Mouse (Mus musculus) hematopoietic multipotent progenitor cell, adult 10-12 weeks (in vitro differentiated cells): ENCODE results near the gene Fam24a. TPM values are rescaled to one million over a fixed set of nuclear protein-coding genes. Genes with fewer than 3 reads are reported as not detected.

ENCODE experiments used
- polyA plus RNA-seq: library from polyadenylated mRNA; stranded (reverse); fragments of >175 nt; gene quantifications from 2 replicates; pipeline ENCODE4 v1.2.3, GENCODE M21; 2012; ENCODE audit warnings: low replicate concordance

Fam24a gene
- polyA plus RNA-seq, result not detected in 2 replicates

DNA sequence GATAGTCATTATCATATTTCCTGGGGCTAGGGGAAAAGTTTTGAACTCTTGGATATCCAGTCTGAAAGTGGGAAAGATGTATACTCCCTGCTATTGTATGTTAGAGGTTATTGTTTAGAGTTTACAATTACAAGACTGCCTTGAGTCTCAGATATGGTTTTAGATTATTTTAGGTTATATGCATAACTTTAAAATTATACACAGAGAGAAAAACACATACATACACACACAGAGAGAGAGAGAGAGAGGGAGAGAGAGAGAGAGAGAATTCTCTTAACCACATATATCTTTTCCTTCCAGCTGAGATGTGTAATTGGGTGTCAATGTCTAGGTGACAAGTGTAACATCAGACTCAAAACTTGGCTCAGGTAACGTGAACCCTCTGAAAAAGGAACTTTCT lies at the start of gene Fam24a:
TSS of gene Fam24a (plus strand) at position 301 of the 400 bp plus-strand sequence.

DNA sequence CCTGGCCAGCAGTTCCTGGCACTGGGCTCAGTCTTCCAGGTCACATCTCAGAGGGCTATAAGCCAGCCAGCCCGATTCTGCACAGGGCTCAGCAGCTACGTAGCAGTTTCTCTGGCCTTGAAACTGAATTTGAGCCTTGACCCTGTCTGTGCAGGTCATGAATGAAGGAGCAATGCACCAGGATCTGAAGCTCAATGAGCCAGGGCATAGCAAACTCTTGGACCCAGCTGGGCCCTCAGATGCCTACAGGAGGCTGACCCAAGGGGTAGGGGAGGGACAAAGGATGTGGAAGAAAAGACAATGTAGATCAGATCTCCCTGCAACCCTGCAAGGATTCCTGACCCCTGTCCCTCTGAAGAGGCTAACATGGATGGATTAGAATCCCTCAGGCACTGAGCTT lies 11.5 kb upstream of the Fam24a start, which contains the start of gene Cuzd1:
TSS of gene Cuzd1 (minus strand) at position 101 of the 400 bp plus-strand sequence.

DNA sequence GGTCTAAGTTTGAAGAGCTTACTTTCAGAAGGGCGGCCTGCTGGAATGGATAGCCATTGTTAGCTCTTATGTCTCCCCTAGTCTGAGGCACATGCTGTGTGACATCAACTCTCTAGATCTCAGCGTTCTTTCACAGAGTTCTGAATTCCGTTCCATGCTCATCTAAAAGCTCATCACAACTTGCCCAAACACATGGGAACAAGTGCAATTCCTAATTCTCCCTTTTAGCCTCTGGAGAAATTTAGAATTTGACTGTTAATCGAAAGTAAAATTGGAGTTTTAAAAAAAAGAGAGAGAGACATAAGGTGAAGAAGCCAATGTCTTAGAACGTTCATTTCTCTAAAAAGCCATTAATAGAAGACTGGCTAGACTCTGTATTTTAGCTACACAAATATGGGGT lies 4.2 kb upstream of the Fam24a start, which contains the start of gene Fam24b:
TSS of gene Fam24b (minus strand) at position 101 of the 400 bp plus-strand sequence.

DNA sequence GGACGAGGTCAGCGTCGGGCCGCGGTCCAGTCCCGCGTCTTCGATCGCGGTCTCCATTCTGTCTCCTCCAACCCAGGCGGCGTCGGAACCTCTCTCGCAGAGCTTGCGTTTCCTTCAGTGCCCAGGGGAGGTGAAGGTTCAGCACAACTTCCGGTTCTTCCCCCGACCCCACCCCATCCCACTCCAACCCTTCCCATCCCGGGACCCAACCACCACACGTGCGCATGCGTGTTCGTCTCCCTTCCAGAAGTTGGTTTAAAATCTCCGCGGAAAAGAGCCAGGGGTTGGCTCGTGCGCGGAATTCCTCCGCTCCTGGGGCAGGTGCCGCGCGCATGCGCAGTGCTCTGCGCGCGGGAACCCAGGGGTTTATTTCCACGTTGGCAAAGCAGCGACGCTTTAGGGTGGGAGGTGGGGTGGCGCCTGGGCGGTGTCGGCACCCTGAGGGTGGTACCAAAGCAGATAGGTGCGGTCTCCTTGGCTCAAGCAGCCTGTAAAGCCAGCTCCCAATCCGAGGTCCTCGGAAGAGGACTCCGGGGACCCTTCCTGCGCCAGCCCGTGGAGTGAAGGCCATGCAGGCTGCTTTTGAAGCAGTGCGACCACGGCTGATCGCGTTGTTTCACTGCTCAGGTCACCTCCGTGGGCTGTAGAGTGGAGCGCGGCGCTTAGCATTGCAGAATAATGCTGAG lies 29.1 kb downstream of the Fam24a start, which contains the start of gene 2310057M21Rik:
TSS of gene 2310057M21Rik (minus strand) at position 145 of the 686 bp plus-strand sequence.

DNA sequence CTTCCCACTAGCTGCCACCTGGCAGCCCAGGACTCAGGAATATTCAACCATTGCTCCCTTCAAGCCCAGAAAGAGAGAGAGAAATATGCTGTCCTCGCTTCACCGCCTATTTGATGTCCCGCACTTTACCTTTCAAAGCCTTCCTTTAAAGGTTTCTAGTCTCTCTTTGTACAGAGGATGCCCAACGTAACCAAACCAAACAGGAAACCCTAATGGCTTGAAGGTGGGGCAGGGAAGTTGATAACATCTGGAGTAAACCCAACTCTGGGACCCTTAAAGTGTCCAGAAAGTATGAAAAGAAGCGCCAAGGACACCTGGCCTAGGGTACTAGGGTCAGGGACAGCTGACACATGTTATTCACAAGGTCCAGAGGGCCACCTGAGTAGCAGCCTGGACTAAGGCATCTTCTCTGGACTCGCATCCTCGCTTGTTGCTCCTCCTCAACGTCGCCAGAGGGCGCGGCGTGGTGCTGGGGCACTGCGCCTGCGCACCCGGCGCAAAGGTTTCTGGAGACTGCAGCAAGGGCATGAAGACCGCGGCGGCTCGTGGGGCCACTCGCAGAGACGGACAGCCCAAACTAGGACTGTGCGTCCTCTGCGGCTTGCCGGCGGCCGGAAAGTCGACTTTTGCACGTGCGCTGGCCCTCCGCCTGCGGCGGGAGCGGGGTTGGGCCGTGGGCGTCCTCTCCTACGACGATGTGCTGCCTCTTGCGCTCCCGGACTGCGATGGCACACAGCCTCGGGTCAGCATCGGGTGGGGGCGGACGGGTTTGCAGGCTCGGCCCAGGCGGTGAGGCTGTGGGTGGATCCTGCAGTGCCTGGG lies 37.2 kb downstream of the Fam24a start, which contains the start of gene Pstk:
TSS of gene Pstk (plus strand) at position 494 of the 822 bp plus-strand sequence.

Other genes starting within 250 kb of the Fam24a start
- not detected in 2 replicates for gene 4933402N03Rik, start 187.6 kb upstream of the Fam24a start, polyA plus RNA-seq
- 0.02 TPM in 1 of 2 replicates, not detected in the other for gene 5430419D17Rik, start 159.5 kb upstream of the Fam24a start, polyA plus RNA-seq
- gene Cuzd1, start 11.6 kb upstream of the Fam24a start, polyA plus RNA-seq, result not detected in 2 replicates
- not detected in 2 replicates for gene Fam24b, start 4.3 kb upstream of the Fam24a start, polyA plus RNA-seq
- gene 2310057M21Rik, start 28.9 kb downstream of the Fam24a start, polyA plus RNA-seq, result 10.1 and 27.6 TPM in 2 replicates
- gene Pstk, start 37.3 kb downstream of the Fam24a start, polyA plus RNA-seq, result 17.1 and 33.2 TPM in 2 replicates
- 2.3 and 11.5 TPM in 2 replicates for gene Ikzf5, start 76.7 kb downstream of the Fam24a start, polyA plus RNA-seq
- gene Acadsb, start 76.7 kb downstream of the Fam24a start, polyA plus RNA-seq, result 3.0 and 3.5 TPM in 2 replicates
- not detected in 2 replicates for gene Hmx3, start 209.0 kb downstream of the Fam24a start, polyA plus RNA-seq
- gene Hmx2, start 214.9 kb downstream of the Fam24a start, polyA plus RNA-seq, result 0.19 TPM in 1 of 2 replicates, not detected in the other
- gene Bub3, start 226.4 kb downstream of the Fam24a start, polyA plus RNA-seq, result 20.1 and 27.8 TPM in 2 replicates